Mouse (Mus musculus) intestine, postnatal 0 days (tissue): Measurements from ENCODE around the gene Vwa3a. TPM values are rescaled to one million over a fixed set of nuclear protein-coding genes. Genes with fewer than 3 reads are reported as not detected.

Source experiments
- ATAC-seq: fragments of 200-750 bp; cut with Nextera tagmentation; 2 replicates; pipeline ENCODE4 v1.8.0; 2017; ENCODE audit warnings: mild to moderate bottlenecking, moderate TSS enrichment, moderate library complexity
- H3K27ac ChIP-seq: fragments of 300-500 bp; sonication (generic); 2 replicates; pipeline ENCODE4 v1.5.1; 2014; ENCODE audit warnings: mild to moderate bottlenecking, low read depth, low read length, moderate library complexity
- H3K27me3 ChIP-seq: fragments of 300-500 bp; sonication (generic); replicated peaks from 2 replicates; pipeline ENCODE4 v1.6.1; 2014; ENCODE audit warnings: low read length, mixed read lengths; ENCODE audit not compliant: control insufficient read depth, insufficient read depth
- H3K36me3 ChIP-seq: fragments of 300-500 bp; sonication (generic); 2 replicates; pipeline ENCODE4 v1.6.1; 2014; ENCODE audit warnings: mild to moderate bottlenecking, moderate library complexity; ENCODE audit not compliant: control insufficient read depth, insufficient read depth
- H3K4me1 ChIP-seq: fragments of 300-500 bp; sonication (generic); replicated peaks from 2 replicates; pipeline ENCODE4 v1.6.1; 2014; ENCODE audit warnings: antibody characterized with exemption, low read length, mixed read lengths; ENCODE audit not compliant: control insufficient read depth, insufficient read depth
- H3K4me2 ChIP-seq: fragments of 300-500 bp; sonication (generic); replicated peaks from 2 replicates; pipeline ENCODE4 v1.6.1; 2014; ENCODE audit warnings: low read depth, mild to moderate bottlenecking, moderate library complexity
- H3K4me3 ChIP-seq: fragments of 300-500 bp; sonication (generic); 2 replicates; pipeline ENCODE4 v1.5.1; 2014; ENCODE audit warnings: low read depth, low read length
- H3K9ac ChIP-seq: fragments of 300-500 bp; sonication (generic); 2 replicates; pipeline ENCODE4 v1.6.1; 2014; ENCODE audit warnings: mild to moderate bottlenecking, low read depth, low read length
- H3K9me3 ChIP-seq: fragments of 300-500 bp; sonication (generic); 2 replicates; pipeline ENCODE4 v1.6.1; 2016; ENCODE audit warnings: mixed run types; ENCODE audit not compliant: control insufficient read depth
- CTCF ChIP-seq: sonication (generic); IDR thresholded peaks from 2 replicates; pipeline ENCODE4 v1.5.1; 2016; ENCODE audit warnings: low read depth, mild to moderate bottlenecking, control low read depth, antibody characterized with exemption, moderate library complexity
- WGBS: fragments of 180-500 bp; shearing (Covaris S2); extraction: QIAGEN DNeasy Blood & Tissue Kit; methylation state at CpG from one replicate; pipeline ENCODE4 v1.1.7; 2014; 5-methylcytosine and 5-hydroxymethylcytosine counted together
- polyA plus RNA-seq: library from polyadenylated mRNA; unstranded; fragments of >200 nt; fragmentation: Nextera tagmentation; extraction: Ambion mirVana; gene quantifications from 2 replicates; pipeline ENCODE4 v1.2.1, GENCODE M21; 2015

The Vwa3a gene
- polyA plus RNA-seq, 1 experiment from 2014 or later = 0.25 TPM

GRCm38 (mm10) chr7:120751906-120752305 lies 12.8 kb downstream of the Vwa3a start:
- no peak for TF ChIP-seq CTCF
- Histone ChIP-seq H3K27me3 (no peaks in the 10 kb centered on the region), H3K4me3 (no peak overlapping the region), H3K4me1 (no peaks in the 10 kb centered on the region), H3K9ac (no peak overlapping the region), H3K36me3 (no peaks in the 10 kb centered on the region), H3K9me3 (no peaks in the 10 kb centered on the region), H3K4me2 (no peak overlapping the region), H3K27ac (no peak overlapping the region)
- whole genome bisulfite sequencing = 81% methylated on average over 7 of the region's 7 CpGs
- ATAC-seq = no peak

DNA sequence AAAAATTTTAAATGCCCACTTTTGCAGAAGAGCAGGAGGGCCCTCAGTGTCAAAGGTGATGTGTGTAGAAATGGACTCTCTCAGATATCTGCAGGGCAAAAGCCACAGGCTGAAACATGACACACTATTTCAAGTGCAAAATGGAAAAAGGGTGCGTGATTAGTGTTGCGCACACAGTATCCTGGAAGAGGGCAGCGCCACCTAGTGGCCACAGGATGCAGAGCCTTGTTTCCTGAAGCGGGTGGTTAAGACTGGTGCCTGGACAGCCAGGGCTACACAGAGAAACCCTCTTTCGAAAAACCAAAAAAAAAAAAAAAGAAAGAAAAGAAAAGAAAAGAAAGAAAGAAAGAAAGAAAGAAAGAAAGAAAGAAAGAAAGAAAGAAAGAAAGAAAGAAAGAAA lies 15.6 kb downstream of the Vwa3a start:
- Histone ChIP-seq H3K9ac (no peak overlapping the region), H3K9me3 (no peaks in the 10 kb centered on the region), H3K27me3 (no peaks in the 10 kb centered on the region), H3K4me1 (no peaks in the 10 kb centered on the region), H3K4me2 (no peak overlapping the region), H3K27ac (no peak overlapping the region), H3K4me3 (no peak overlapping the region), H3K36me3 (no peaks in the 10 kb centered on the region)
- WGBS = 3% methylated on average over 5 of the region's 5 CpGs
- TF ChIP-seq CTCF = peak; percentile 94
- ATAC-seq = peak; percentile 51; the same call in 1 of the 2 replicates

- H3K27me3 ChIP-seq = no peaks in the 10 kb centered on the region
- no peaks in the 10 kb centered on the region for H3K9me3 ChIP-seq
- H3K4me2 ChIP-seq = no peak overlapping the region
- H3K27ac ChIP-seq = no peak overlapping the region
- 0% methylated on average over 1 of the region's 1 CpGs for WGBS
- no peak overlapping the region for H3K9ac ChIP-seq
- no peaks in the 10 kb centered on the region for H3K36me3 ChIP-seq
- H3K4me1 ChIP-seq = no peaks in the 10 kb centered on the region
- no peak overlapping the region for H3K4me3 ChIP-seq
- ATAC-seq = no peak
- TF ChIP-seq CTCF = no peak
Observed at GRCm38 (mm10) chr7:120767369-120767768, 28.3 kb downstream of the Vwa3a start.

GRCm38 (mm10) chr7:120771389-120771788 lies 32.3 kb downstream of the Vwa3a start:
- Histone ChIP-seq H3K4me3 (no peak overlapping the region), H3K9me3 (no peaks in the 10 kb centered on the region), H3K36me3 (no peaks in the 10 kb centered on the region), H3K9ac (no peak overlapping the region), H3K4me2 (no peak overlapping the region), H3K4me1 (no peaks in the 10 kb centered on the region), H3K27me3 (no peaks in the 10 kb centered on the region), H3K27ac (no peak overlapping the region)
- no peak for ATAC-seq
- 56% methylated on average over 1 of the region's 1 CpGs for WGBS
- no peak for TF ChIP-seq CTCF

GRCm38 (mm10) chr7:120778012-120778411 lies 38.9 kb downstream of the Vwa3a start:
- Histone ChIP-seq H3K4me1 (no peaks in the 10 kb centered on the region), H3K9ac (no peak overlapping the region), H3K27ac (no peak overlapping the region), H3K9me3 (no peaks in the 10 kb centered on the region), H3K27me3 (no peaks in the 10 kb centered on the region), H3K4me2 (no peak overlapping the region), H3K4me3 (no peak overlapping the region), H3K36me3 (no peaks in the 10 kb centered on the region)
- no peak for ATAC-seq
- TF ChIP-seq CTCF = no peak
- 43% methylated on average over 2 of the region's 2 CpGs for WGBS

- H3K27ac ChIP-seq = no peak overlapping the region
- no peaks in the 10 kb centered on the region for H3K9me3 ChIP-seq
- H3K4me3 ChIP-seq = no peak overlapping the region
- H3K9ac ChIP-seq = no peak overlapping the region
- WGBS = 70% methylated on average over 4 of the region's 4 CpGs
- H3K27me3 ChIP-seq = no peaks in the 10 kb centered on the region
- H3K36me3 ChIP-seq = no peaks in the 10 kb centered on the region
- H3K4me2 ChIP-seq = no peak overlapping the region
- TF ChIP-seq CTCF = no peak
- no peak for ATAC-seq
- no peaks in the 10 kb centered on the region for H3K4me1 ChIP-seq
Observed at GRCm38 (mm10) chr7:120795544-120795943, 56.4 kb downstream of the Vwa3a start.

GRCm38 (mm10) chr7:120796369-120796768 lies 57.3 kb downstream of the Vwa3a start:
- no peak for ATAC-seq
- WGBS = 74% methylated on average over 3 of the region's 3 CpGs
- H3K4me2 ChIP-seq = no peak overlapping the region
- TF ChIP-seq CTCF = no peak
- no peaks in the 10 kb centered on the region for H3K4me1 ChIP-seq
- H3K4me3 ChIP-seq = no peak overlapping the region
- H3K9ac ChIP-seq = no peak overlapping the region
- H3K27ac ChIP-seq = no peak overlapping the region
- H3K9me3 ChIP-seq = no peaks in the 10 kb centered on the region
- H3K36me3 ChIP-seq = no peaks in the 10 kb centered on the region
- H3K27me3 ChIP-seq = no peaks in the 10 kb centered on the region
